Mouse (Mus musculus) heart, adult 18-20 months (tissue): ENCODE data around the gene Cx3cr1. TPM values are rescaled to one million over a fixed set of nuclear protein-coding genes. Genes with fewer than 3 reads are reported as not detected.

Source experiments
- DNase-seq, 2 experiments: peaks; one replicate each; pipeline ENCODE4 v3.0.0; 2021 to 2022; ENCODE audit warnings: mixed read lengths in 1 of 2
- total RNA-seq, 2 experiments: library from RNA; stranded (reverse); gene quantifications; 2 replicates each; pipeline ENCODE4 v1.2.3; 2021

Gene Cx3cr1
- total RNA-seq, 2 experiments from 2014 or later, result 0.80 to 0.92 TPM

DNA sequence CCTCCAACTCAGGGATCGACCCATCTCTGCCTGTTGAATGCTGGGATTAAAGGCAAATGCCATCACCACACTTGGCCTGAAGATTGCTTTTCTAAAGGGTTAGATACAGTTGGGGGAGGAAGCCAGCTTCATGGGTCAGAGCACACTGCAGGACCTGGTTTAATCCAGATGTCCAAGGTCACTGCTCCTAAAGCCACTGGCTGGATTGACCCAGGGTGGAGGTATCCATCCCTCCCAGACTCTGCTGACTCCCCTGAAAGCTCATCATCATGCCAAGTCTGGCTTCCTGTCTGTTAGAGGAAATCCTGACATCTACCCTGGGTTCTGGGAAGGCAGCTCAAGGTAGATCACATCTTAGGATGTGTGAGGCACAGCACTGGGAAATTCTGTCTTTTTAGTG lies 70.9 kb downstream of the Cx3cr1 start:
- no peak for DNase-seq

DNA sequence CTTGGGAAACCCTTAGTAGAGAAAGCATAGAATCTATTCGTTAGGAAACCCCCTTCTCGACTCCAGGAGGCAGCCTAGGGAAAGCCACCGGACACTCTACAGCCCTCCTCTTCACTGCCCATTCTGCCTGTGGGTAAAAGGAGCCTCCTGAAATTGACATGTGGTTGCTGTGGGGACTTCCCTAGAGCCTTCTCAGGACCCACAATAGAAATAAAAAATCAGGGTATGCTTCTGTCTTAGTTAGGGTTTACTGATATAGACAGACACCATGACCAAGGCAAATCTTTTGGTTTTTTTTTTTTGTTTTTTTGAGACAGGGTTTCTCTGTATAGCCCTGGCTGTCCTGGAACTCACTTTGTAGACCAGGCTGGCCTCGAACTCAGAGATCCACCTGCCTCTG lies 73.6 kb downstream of the Cx3cr1 start:
- DNase-seq, result no peak

GRCm38 (mm10) chr9:119994207-119994606 lies 75.5 kb downstream of the Cx3cr1 start:
- no peak for DNase-seq

DNA sequence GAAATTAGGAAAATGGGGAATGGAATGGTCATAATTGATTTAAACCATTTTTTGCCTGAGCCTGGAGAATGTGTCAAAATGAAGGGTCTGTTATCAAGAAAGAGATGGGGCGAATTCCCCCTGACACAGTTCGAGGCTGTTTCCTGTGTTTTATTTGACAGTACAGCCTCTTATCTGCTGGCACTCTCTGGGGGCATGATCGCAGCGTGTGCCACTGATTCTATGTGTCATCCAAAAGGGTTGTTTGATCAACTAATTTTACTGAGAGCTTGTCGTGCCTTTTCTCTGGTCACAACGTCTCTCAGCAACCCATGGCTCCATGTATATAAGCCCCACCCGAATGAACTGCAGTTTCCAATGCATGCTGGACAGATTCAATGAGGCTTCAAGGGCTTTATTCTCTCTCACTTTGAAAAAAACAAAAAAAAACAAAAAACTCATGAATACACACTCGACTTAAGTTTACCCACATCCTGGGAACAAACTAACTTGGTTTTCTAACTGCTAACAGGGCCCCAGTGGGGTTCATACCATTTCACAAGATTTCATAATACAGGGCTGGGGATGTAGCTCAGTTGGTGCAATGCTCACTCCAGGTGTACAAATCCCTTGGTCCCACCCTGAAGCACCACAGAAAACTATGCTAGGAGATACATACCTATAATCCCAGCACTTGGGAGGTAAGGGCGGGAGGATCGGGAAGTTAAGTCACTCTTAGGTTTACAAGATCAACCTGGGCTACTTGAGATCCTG lies 76.4 kb downstream of the Cx3cr1 start:
- no peak for DNase-seq

DNA sequence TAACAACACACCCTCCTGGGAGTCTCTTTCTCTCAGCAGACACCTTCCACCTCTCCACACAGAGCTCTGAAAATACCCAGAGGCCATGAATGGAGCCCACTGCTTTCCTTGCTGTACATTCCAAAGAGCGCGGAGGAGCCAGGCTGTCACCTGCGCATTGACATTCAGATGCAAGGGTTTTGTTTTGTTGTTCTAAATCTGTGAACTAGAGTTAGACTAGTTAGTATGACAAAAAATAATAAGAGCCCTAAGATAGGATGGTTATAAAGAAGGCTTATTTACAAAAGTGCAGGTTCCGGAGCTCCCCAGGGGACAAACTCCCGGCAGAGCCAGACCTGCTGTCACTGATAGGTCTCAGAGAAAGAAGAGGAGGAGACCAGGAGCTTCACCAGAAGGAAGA lies 78.4 kb downstream of the Cx3cr1 start:
- no peak for DNase-seq

DNA sequence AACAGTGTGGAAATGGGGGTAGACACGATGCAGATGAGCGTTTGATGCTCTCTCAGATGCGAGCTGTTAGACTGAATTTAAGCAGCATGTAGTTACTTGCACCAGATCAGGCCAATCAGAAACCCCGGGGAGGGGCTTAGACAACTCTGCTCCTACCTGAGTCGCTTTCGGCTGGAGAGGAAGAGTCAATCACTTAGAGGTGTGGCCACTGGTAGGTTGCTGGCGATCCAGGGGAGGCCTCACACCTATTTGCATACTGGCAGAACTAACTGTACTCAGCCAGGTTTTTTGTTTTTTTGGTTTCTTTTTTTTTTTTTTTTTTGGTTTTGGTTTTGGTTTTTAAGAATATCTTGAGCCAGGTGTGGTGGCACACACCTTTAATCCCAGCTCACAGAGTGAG lies 81.4 kb downstream of the Cx3cr1 start:
- no peak for DNase-seq

DNA sequence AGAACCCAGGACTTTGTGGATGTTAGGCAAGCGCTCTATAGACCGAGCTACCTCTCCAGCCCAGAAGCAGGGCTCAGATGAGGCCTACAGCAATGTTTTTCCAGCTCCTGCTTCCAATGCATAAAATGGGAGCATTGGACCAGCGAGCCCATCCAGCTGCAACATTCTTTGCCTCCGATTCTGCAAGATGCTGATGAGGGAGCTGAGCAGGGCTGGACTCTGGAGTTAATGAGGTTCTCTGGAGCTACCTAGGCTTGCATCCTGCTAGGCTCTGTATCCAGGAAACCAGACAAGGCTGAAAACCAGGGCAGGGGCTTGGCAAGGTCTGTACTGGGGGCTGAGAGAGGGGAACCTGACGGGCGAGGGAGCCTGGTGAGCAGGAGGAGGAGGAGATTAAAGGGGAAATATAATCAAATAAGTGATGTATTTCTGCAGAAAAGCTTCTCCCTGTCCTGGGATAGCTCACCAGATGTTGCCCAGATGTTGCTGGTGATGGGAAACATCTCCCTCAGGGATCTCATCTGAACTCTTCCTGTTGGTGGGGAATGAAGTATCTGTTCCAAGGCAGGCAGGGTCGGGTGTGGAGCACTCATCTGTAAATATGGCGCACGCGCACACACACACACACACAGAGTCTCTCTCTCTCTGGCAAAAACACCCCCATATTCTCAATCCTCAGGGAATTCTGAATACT lies 83.7 kb downstream of the Cx3cr1 start:
- peak in 1 of 2 experiments; percentile 16 for DNase-seq

DNA sequence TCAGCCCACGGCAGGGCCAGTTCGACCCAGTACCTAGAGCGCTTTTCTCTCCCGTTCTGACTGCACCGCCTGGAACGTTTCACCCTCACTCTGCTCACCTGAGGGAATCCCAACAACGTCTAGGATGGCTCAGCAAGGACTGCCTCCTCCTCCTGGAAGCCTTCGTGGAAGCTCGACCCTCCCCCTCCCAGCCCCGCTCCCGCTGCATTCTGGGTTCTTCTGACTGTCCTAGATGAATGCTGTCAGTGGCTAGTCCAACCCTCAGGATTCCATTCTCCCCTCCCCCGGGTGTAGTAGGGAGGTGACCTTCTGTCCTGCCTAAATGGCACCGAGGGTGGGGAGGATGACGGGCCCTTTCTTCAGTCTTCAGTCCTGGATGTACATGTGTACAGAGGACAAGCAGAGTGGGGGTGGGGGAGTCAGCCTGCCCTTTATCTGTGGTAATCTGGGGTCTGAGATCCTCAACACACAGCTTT lies 85.1 kb downstream of the Cx3cr1 start, which contains the start of gene Csrnp1:
Gene Csrnp1 (minus strand): TSS at position 123 of the 476 bp plus-strand sequence.
- no peak for DNase-seq

DNA sequence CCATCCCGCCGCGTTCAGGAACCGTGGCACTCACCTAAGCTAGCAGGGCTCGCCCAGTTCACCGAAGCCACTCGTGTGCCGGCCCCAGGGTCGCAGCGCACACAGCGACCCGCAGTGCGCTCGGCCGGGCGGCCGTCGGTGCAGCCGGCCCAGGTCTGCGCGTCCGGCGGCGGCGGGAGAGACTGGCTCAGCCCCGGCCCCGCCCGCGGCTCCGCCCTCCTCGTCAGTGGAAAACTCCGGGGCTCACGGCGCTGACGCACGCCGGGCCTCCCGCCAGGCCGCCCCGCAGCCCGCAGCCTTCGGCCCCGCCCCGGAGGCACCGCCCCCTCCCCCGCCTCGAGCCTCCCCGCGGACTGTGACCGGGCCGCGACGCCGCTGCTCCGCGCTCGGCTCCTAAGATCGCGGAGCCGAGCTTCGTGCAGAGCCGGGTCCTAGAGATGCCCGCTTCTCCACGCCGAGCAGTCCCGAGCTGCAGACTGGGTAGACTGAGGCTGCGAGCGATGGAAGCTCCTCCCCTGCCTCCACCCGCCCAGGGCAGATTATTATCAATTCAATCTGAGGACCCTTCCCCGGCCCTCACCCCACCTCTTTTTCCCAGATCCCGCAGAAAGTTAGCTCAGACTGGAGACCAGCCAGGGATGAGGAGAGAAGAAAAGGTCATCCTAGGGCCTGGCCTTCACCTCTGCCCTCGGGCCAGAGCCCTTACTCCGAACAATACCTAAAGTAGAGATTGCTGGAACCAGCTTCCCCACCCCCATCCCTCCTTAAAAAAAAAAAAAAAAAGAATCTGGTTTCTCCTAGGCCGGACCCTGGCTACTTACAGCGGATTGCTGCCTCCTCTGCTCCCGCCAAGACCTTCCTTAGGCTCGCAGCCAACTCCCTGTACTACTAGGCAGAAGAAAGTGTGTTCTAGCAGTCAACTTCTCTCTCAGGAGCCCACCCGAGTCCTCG lies 85.8 kb downstream of the Cx3cr1 start:
- peak; percentile 94 to 96 for DNase-seq

DNA sequence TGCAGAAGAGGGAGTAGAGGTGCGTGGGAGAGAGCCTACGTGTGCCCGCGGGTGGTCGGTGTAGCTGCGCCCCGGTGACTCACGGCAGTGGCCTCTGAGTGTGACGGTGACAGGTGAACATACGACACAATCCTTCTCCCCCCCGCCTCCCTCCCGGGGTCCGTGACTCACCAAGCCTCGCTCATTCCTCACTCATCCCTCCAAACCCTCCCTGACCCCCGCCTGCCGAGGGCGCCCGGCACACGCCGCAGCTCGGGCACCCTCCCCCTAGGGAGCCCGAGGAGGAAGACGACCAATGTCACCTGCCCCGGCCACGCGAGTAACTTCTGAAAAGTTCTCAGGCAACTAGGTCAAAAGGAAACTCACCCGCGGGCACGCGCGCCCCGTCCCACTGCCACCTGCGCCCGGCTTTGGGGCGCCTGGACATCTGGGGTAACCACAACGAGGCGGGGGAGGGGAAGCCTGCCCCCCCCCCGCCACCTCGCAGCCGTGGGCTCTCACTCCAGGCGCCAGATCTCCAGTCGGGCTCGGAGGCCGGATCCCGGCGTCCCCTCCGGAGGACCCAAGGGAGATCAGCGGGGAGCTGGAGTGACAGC lies 86.6 kb downstream of the Cx3cr1 start:
- DNase-seq, result peak; percentile 66 to 80

DNA sequence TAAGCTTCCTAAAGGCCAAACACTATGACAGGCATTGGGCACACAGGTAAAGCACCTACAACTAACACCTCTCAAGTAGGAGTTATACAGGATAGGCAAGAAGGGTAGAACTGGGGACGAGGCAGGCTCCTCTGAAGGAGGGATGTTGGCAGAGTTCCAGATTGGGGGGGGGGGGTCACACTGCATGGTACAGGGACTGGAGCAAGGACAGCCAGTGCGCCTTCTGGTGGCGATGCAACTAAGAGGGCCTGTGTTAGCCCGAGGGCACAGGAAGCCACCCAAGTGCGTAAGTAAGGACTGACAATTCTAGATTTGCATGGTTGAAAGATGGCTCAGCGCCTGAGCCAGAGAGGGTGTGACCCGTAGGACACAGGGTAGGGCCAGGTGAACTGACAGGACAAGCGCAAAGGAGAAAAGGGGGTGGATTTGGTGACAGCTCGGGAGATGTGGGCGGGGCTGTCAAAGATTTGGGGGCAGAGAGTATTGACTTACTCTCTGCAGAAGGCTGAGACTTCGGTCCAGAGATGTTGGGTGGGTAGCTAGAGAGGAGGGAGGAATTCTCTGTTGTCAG lies 87.4 kb downstream of the Cx3cr1 start:
- peak; percentile 79 to 84 for DNase-seq

DNA sequence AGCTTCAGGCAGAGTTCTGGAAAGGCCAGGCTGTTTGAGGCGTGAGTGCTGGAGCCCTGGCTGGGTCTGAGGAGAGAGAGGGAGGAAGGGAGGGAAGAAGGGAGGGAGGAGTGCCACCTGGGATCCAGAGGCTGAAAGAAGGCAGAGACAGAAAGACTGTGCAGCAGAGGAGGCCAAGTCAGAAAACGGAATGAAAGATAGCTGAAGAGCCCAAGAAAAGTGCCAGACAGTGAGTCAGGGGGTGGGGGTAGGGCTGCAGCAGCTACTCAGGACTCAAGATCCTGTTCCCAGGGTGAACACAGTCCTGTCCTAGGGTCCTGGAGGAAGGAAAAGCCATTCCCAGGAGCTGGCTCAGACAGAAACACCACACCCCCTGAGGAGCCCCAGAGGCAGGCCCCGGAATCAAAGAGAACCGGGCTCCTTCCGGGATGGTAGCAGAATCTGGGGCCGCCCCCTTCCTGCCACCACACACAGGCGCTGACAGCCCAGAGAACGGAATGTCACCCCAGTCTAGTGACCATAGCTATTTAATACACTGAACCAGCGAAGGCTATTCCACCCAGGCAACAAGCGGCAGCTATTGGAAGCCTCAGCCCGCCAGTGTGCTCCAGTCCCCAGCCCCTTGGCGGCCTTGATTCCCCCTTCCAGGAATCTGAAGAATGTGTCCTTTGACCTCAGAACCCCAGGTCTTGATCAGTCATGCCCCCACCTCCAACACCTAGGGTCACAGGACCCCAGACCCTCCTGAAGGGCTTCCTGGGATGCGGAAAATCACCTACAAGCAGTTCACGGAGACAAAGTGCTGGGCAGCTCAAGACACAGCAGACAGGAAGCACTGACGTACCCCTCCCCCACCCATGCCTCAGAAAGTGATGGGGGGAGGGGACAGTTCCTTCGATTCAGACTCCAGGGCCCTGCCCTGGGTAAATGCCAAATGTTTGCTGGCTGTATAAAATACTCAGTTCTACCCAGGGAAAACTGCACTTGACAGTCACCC lies 88.2 kb downstream of the Cx3cr1 start:
- peak; percentile 89 to 95 for DNase-seq

DNA sequence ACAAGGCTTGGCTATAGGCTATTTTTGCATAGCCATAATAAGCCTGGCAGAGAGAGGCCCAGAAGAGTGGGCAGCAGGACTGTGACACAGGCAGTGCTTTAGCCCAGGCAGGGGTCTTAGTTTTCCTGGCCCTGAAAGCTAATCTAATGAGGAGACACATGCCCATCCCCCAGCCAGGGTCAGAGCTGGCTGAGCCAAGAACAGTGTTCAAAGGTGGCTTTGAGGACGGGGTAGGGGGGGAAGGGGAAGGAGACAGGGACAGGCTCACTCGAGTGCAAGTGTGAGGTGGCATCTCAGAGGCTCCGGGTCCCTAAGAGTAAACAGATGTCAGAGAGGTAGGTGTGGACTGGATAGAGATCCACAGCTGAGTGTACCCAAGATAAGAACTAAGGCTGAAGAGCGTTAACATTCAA lies 88.9 kb downstream of the Cx3cr1 start:
- DNase-seq, result peak in 1 of 2 experiments; percentile 54

DNA sequence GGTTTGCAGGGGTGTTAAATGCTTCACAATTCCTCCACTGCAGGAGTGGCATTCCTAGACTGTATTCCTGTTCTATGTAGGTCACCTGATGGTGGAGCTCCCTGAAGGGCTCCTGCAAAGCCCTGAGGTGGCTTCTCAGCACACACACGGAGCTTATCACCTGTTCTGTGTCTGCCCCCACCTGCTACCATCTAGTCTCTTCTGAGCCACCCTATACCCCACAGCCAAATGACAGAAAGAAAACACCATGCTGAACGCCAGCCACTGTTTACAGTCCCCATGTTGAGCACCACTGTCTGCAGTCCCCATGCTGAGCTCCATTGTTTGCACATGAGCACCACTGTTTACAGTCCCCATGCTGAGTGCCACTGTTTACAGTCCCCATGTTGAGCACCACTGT lies 89.9 kb downstream of the Cx3cr1 start:
- no peak for DNase-seq

DNA sequence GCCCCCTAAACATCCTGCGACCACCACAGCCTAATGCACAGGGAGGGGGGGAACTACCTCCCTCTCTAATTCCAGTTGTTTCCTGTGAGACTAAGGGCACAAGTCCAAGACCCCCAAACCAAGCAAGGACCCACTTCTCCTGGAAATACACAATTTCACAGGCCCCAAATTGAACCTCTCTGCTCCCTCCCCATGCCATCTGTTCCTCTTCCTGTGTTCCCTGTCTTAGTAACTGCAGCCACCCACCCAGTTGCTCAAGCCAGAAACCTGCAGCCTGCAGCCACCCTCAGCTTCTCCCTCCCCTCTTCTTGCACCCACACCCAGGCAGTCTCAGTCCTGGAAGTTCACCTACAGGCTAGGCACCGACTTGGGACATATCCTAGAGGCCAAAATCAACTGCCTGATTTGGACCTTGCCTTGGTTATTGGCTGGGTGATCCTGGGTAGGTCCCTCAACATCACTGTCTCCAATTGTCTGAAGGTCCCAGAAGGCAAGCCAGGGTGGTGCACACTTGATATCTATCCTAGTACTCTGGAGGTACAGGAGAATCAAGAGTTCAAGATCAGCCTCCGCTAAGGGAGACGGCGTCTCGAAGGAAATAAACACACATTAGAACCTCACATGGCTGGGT lies 90.8 kb downstream of the Cx3cr1 start:
- DNase-seq, result no peak

DNA sequence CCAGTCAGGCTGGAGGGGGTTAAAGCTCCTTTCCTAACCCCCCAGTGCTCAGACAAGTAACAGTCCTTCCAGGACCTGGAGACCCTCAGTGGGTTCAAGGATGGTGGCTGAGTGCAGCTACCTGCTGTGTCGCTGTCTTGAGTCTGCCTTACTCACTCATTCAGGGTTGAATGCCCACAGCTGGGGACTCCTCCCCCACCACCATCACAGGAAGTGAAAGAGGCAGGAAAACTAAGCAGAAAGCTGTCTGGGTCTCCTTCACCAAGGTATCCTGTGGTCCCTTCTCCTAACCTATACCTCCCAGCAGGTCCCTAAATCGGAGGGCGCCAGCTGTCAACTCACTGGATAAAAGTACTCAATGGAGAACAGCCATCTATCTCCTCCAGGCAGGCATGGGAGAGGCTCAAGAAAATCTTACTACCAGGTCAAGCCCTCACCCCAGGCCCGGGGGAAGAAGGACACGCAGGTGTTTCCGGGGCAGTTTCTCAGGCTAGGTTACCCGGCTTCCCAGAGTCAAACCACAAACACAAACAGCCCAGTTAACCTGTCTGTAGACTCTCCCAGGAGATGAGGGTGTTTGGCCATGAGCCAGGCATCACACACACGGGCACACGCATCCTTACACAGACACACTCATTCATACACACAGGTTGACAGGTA lies 91.4 kb downstream of the Cx3cr1 start:
- no peak for DNase-seq

- DNase-seq, result peak in 1 of 2 experiments; percentile 56
These were observed 92.1 kb downstream of the Cx3cr1 start for GRCm38 (mm10) chr9:119977557-119978060.

DNA sequence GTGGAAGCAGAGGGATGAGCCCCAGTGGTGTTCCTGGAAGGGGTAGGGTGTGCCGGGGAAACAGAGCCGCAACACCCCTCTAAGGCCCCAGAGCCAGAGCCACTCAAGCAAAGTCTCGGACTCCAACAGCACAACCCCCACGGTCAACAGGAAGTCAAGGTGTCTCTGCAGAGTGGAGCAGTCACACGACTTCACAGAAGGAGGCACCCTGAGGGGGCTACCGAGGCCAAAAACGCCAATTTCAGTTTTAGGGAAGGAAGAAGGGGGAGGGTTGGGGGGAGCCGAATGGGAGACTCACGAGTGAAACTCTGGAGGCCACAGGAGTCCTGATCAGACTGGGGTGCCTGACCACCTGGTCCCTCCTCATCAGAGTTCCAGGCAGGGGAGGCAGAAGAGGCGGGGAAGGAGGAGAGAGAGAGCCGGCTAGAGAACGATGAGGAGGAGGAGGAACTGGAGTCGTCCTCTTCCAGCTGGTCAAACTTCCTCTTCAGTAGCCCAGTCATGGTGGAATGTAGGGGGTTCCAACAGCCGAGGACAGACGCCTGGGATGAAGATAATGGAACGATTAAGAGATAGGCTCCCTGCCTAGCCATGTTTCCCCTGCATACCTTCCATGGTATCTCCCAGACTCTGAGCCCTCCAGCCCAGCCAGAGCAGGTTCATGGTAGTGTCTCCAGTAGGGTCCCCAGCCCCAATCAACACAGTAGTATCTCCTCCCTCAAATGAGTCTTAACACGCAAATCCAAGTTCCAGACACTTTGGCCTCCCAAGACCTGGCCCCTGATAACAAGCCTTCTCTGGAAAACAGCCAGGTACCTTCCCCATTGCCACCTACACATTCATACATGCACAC lies 92.7 kb downstream of the Cx3cr1 start:
- DNase-seq, result no peak
